Mouse (Mus musculus): ENCODE data around the gene Tmem198. TPM values are rescaled to one million over a fixed set of nuclear protein-coding genes. Genes with fewer than 3 reads are reported as not detected.

Gene Tmem198
- 1 to 10 TPM; 2.5 to 3.8 TPM for total RNA-seq (2021)
- long read RNA-seq, experiment 1, transcript Tmem198-202 (5 exons, 2,185 nt): major isoform, 5 of 8 reads
- long read RNA-seq, experiment 1, partial matches to known transcripts: 1 of 8 reads
- long read RNA-seq, experiment 1, other reads (novel, unspliced or antisense): 2 of 8 reads
- long read RNA-seq, experiment 2, partial matches to known transcripts: 0 of 2 reads
- long read RNA-seq, experiment 2, other reads (novel, unspliced or antisense): 1 of 2 reads

- peak; percentile 98 for DNase-seq
Measured at GRCm38 (mm10) chr1:75478916-75479634, at the start of gene Tmem198, which contains the start of gene Chpf. Gene Tmem198 (plus strand): TSS chr1:75479532. Gene Chpf (minus strand): TSS chr1:75479307.

- DNase-seq: peak; percentile 88
Measured at GRCm38 (mm10) chr1:75435475-75436328, 43.6 kb upstream of the Tmem198 start, which contains the start of gene Gmppa. Gene Gmppa (plus strand): TSS chr1:75435930.

- DNase-seq: no peak
Measured at GRCm38 (mm10) chr1:75438782-75439181, 40.5 kb upstream of the Tmem198 start.

DNA sequence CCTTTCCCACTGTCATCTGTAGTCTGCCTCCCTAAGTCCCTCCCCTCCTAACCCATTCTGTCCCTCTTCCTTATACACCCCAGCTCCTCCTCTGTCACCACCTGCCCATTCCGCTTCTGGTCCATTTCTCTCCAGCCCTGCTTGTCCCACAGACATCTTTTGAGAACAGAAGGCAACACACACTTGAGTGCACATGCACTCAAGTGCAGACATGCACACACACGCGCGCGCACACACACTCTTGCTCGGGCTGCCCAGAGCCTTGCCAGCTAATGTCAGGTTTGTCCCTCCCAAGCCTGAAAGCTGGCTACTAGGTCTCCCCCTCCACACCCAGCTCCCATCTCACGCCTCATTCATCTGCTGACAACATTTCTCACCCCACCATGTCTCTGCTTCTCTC, 38.7 kb upstream of the Tmem198 start:
- DNase-seq: no peak

DNA sequence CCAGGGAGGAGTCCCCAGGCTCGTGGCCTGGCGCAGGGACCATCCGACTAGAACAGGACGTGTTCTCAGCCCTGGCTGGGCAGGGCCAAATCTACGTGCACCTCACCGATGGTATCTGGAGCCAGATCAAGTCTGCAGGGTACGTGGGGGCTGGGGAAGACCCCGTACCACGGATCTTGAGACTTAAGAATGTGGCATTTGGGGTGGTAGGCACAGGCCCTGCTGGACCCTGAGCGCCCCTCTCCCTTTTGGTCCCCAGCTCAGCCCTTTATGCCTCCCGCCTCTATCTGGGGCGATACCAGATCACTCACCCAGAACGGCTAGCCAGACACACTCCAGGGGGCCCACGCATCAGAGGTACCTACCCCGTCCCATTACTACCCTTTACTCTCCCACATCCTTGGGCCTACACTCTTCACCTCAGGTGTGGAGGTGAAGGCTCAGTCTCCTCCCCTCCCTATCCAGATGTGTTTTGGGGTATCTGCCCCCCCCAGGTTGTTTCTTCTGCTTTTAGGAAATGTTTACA, 37.8 kb upstream of the Tmem198 start:
- DNase-seq: no peak

- DNase-seq: no peak
Measured at GRCm38 (mm10) chr1:75442171-75442570, 37.2 kb upstream of the Tmem198 start.

DNA sequence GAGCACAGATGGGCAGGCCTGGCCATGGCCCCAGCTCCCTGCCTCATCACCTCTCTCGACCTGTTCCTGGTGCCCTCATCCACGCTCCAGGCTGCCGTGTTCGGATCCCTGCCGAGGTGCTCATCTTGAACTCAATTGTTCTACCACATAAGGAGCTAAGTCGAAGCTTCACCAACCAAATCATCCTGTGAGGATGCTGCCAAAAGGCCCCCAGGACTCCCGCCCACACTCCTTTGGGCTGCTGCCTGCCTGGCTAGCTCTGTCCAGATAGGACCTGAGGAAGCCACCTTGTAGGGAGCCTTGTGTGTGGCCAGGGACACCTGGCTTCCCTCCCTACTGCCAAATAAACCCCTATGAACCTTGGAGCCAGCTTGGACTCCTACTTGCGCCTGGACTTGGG, 36.5 kb upstream of the Tmem198 start:
- DNase-seq: no peak

- no peak for DNase-seq
Measured at GRCm38 (mm10) chr1:75443247-75444024, 35.9 kb upstream of the Tmem198 start.

- no peak for DNase-seq
Measured at GRCm38 (mm10) chr1:75444208-75444607, 35.1 kb upstream of the Tmem198 start.

DNA sequence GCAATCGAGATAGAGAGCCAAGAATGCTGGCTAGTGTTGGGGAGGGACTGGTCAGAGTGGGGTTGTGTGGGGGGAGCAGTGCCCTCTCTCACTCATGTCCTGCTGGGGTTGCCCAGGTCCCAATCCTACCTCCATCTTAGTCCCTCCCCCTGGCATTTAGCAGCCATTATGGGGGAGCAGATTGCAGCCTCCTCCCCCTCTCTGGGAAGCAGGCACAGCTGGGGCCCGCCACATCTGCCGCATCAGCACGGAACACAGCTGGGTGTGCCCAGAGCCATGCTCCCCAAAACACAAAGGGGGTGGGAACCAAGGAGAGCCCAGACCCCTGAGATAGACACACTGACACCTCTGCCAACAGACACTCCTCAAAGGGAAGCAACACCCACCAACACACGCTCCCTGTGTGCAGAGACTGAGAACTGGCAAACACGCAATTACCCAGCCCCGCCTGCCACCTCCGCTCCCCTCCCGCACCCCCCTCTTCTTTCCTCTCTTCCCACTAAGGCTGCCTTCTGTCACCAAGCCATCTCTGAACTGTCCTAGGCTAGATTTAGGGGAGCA, 34.1 kb upstream of the Tmem198 start:
- no peak for DNase-seq

DNA sequence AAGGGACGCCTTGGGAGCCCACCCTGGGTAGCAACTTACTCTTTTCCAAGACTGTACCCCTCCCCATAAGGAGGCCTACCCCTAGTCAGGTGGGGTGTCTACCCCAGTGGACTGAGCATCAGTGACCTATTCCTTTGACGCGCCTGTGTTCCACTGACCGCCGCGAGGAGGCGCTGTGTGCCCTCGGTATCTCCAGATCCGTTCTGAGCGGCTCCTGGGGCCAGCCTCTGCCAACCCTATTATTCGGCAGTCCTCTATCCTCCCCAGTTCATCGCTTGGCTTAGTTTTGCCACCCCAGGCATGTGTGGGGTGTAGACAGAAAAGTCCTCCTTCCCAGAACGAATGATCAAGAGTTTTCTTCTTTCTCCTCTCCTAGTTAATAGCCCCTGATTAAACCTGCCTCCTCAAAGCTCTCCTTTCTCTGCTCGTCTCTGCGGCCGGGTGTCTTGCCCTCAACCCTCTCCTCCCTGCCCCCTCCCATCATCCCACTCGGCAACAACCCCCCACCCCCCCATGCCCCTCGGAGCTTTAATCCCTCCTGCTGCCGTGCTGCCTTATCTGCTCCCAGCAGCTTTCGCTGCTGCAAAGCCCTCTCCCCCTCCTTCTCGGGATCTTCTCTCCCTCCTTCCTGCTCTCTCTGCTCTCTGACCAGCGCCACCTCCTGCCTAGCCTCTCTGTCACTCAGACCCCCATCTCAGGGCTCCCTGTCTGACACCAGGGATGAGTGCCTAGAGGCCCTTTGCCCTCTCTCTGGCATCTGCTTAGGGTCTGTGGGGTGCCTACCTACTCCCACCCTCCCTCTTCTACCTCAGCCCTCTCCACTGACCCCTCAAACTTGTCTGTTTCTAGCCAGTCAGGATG, 33.4 kb upstream of the Tmem198 start:
- DNase-seq: peak; percentile 85

DNA sequence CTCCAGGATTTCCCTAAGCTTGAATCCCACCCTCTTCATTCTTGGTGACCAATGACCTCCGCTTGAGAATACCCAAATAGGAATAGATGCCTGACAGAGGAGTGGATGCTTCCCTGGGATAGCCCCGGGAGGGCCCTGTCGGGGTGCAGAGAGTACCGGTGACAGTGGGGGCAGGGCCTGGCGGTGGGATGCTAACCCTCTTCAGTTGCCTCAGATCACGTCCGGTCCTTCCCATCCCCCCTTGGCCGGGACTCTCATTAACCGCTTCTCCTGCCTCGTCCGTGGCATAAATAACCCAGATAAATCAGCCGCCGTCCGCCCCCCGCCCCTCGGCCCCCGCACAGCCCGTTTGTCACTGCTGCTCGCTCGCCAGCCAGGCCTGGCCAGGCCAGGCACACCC, 32.7 kb upstream of the Tmem198 start:
- DNase-seq: peak; percentile 16

GRCm38 (mm10) chr1:75447265-75448051, 31.9 kb upstream of the Tmem198 start:
- DNase-seq: peak; percentile 22

DNA sequence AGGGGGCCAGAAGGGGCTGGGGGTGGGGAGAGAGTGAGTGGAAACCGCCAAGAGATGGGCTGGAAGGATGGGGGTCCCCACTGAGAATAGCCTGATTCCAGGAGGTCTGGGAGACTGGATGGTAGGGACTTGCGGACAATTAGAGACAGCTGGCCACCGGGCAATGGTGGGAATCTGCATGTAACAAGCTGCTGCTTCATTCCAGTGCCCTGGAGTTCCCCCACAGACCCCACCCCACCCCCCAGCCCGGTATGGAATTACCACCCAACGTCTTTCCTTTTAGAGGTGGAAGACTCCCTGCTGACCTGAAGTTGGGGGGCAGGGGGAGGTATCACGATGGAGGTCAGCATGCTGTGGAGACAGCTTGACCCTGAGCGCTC, 31.3 kb upstream of the Tmem198 start:
- DNase-seq: no peak

- no peak for DNase-seq
Measured at GRCm38 (mm10) chr1:75448937-75449336, 30.4 kb upstream of the Tmem198 start.

DNA sequence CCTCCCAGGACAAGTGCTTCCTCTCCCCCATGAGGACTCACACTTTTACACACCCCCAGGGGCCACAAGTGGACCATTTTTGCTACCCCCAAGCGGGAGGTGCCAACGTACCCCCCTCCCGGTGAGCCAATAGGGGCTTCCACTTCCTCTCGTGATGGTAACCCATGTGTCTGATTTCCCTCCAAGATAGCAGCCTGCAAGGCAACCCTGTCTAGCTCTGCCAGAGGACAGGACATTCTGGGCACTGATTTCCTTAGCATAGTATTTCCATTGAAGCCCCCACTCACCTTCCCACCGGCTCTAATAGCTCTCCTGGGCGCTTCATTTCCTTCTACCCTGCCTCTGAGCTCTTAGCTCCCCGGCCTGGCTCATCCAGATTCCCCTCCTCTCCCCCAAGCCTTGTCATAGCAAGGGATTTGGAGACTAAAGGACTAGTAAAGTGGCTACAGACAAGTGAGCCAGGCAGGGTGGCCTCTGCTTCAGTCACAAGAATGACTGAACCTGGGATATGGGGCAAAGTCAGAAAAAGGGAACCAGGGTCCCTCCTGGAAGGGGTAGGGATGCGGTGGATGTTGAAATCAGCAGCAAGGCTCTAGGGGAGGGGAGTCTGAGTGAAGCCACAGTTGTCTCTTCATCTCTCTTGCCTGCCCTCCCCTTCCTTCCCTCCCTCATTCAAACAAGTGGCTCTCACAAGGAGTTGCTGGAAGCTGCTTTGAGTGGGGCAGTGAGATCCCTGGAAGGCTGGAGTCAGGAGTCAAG, 29.8 kb upstream of the Tmem198 start:
- DNase-seq: no peak

DNA sequence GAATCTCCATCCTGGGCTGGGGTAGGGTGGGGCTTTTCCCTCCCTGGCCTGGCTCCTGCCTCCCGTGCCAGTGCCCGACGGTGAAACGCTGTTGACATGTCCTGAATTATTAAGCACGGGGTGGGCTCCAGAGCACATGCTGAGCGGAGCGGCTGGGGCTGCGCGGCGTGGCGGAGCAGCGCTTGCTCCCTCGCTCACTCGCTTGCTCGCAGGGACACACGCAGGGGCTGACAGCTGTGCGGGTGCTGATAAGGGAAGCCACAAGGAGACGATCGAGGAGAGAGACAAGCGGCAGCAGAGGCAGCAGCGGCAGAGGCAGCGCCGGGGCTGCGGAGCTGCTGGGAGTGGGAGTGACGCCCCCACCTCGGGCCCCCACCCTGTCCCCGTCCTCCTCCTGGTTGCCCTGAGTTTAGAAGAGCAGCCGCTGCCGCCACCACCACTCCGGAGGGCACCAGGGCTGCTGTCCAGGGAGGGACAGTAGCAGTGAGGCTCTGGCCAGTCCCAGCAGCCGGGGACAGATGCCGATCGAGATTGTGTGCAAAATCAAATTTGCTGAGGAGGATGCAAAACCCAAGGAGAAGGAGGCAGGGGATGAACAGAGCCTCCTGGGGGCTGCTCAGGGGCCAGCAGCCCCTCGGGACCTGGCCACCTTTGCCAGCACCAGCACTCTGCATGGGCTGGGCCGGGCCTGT, 28.9 kb upstream of the Tmem198 start, which contains the start of gene Asic4:
TSS of gene Asic4 (plus strand) at position 123 of the 692 bp plus-strand sequence.
- DNase-seq: no peak

- no peak for DNase-seq
Measured at GRCm38 (mm10) chr1:75451900-75452299, 27.4 kb upstream of the Tmem198 start.
